Mouse (Mus musculus) ZHBTc4 (cell line): ENCODE measurements at regions not wholly inside any gene's neighbourhood (a gene's known extent, or its start where the extent isn't known, plus 50 kb on each side); places are given as distances from the start of the nearest gene placed in this dataset.

Source experiments
- DNase-seq: peaks from one replicate; pipeline ENCODE4 v3.0.0-alpha.2; 2011; ENCODE audit warnings: low read depth, low spot score

DNA sequence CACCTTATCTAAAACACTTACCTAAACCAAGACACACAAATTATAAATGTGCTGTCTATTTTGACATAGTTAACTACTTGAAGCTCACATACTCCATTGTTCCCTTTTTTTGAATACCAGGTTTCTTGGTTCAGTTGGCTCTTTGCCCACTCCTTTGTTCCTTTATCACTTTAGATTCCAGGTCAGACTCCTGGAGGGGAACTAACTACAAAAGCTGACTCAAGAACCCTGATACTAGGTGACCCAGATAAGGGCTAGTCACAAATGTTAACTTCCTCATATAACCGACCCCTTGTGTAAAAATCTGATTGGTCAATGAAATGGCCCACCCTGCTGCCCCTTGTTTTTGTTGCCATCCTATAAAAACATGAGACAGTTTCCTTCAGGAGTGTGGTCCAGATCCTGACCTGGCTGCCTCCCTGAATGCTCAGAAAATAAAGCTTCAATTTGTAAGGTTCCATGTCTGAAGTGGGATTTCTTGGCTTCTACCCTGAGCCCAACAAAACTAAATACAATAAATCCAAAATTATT lies 593.9 kb downstream of the Slco4c1 start:
- DNase-seq, result no peak

DNA sequence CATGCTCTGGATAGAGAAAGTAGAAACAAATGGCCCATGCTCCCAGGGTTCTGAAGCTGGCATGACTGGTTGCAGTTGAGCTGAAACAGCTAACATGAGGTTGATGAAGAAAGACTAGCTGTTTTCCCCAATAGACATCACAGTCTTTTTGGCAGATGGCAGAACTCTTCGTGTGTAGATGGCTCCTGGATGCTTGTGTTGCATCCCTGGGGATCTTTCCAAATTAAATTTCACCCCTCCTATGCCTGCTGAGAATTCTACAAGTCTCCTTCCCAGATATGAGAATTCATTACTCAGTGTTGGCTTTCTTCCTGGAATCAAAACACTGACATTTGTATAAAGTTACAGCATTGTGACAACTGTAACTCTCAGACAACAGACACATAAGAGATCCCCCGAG lies 595.3 kb downstream of the Slco4c1 start:
- no peak for DNase-seq
